Mouse (Mus musculus): ENCODE results near the gene Tmem156.
A peak's percentile ranks its signal among the peaks of the same experiment; 100 is the strongest.

Gene Tmem156

GRCm38 (mm10) chr5:65046442-65047284, 45.3 kb downstream of the Tmem156 start:
- no peak for DNase-seq (ENCODE audit: low spot score)

DNA sequence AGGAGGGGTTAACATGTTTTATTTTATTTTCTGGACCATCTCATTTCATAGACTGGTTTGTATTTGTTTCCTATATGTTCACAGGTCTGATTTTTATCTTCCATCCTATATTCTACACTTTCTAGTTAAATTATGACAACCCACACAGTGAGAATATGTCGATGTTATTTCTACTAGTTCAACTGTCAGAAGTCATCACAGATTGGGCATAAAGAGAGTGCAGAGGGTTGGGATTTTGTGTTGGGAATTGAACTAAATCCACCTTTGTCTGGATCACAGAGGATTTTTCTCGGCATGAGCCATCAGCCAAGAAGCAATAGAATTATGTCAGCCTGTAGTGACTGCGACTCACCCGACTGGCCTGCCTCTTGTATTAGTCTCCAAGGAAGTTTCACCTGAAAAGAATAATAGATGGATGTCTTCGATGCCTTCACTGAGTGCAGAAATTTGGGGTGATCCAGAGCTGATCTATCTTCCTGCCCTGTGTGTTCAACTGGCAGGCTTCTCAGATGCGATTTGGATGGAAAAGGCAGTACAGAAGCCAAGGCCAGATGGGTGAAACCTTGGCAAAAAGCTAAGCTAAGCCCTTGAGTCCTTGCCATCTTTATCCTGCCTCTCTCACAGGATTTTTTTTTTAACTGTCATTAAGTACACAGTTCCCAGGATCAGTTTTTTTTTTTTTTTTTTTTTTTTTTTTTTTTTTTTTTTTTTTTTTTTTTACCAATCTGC, 46.1 kb downstream of the Tmem156 start:
- no peak for DNase-seq (ENCODE audit: low spot score)

DNA sequence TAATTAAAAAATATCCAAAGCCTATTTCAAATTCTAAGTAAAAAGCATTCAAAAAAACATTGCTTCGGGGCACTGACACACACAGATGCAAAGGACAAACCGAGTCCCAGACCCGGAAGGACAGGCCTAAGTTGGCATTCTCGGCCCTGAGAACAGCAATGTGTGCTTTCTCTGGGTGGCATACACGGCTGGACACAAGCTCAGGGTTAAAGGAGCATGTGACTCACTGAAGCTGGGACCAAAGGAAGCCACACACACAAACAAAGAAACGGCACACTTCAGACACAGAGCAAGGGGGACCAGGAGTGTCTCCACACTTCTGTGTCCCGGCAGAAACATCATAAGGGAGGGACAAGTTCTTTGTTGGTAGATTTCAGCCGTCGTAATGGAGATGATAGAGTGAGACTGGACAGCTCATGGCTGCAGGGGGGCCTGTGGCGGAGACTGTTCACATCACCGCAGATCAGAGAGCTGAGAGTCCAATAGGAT, 48.5 kb downstream of the Tmem156 start:
- DNase-seq (ENCODE audit: low spot score): no peak

DNA sequence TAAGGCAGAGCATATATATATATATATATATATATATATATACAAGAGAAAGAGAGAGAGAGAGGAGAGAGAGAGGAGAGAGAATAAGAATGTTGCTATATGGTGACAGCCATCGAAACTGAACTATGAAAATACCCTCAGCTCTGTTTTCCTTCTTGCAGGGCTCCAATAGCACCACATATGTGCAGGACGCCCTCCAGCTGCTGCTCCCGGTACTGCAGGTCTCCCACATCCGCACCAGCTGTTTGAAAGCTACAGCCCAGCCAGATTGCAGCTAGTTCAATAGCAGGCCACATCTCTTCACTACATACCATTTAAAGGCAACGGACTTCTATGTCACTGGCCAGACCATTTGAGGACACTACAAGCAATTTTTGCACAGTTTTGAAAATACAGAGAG, 51.5 kb downstream of the Tmem156 start:
- DNase-seq (ENCODE audit: low spot score): peak; percentile 49

DNA sequence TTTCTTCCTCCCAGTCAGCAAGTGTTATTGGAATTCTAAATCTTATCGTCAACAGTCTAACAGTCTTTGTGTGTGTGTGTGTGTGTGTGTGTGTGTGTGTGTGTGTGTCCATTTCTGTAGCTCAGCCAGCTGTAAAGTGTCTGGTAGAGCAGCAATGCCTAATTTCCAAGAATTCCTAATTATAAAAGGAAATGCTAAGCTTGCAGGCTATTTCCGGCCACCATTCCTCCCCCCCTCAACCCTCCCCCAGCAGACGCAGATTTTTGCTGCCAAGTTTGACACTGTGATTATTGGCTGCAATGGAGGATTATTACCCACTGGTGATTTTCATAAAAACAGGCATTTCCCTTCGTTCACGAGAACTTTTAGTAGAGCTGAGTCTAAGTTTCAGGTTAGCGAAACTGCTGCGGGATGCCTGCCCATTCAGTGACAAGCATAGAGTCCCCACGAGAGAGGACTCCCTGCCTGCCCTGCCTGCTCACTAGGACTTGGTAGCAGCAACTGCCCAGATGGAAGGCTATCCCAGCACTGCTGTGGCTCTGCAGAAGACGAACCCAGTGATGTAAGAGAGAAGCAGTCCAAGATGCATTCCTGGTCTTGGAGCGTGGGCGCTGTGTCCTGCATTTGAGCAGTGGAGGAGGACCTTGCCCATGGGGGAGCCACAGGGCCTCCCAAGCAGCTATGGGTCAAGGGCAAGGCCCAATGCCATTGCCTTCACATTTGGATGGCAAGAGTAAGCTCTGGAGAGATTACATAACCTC, 52.9 kb downstream of the Tmem156 start:
- no peak for DNase-seq (ENCODE audit: low spot score)

DNA sequence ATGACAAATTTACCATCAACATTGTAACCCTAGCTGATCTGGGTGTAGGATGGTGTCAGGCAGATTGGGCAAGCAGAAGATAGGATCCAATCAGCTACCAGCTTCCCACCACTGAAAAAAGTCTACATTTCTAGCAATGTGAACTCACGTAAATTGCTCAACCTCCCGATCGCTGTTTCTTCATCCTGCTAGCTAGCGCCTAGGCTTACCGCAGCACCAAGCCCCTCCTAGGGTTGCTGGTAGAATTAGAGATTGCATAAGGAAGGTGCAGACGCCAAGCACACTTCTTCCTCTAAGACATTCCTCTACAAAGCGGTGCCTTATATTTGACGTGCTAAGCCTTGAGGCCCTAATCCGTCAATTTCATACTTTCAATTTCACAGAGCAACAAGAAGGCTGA, 53.6 kb downstream of the Tmem156 start:
- no peak for DNase-seq (ENCODE audit: low spot score)

GRCm38 (mm10) chr5:65036597-65036996, 55.3 kb downstream of the Tmem156 start:
- no peak for DNase-seq (ENCODE audit: low spot score)

- DNase-seq (ENCODE audit: low spot score): no peak
Observed at GRCm38 (mm10) chr5:65028019-65028418, 63.9 kb downstream of the Tmem156 start.

DNA sequence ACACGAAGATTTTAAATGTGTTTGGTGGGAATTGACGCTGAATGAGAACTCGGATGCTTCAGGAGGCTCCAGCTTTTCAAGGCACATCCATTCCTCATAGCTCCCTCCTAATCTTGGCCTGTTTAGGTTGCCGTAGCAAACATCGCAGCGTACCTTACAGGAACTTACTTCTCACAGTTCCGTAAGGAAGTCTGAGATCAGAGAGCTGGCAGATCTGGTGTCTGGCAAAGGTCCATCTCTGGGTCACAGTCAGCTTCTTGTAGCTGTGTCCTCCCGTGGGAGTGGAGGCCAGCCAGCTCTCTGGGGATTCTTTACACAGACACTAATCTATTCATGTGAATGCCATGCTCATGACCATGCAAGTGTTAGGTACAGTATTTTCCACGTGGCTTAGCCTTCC, 65.2 kb downstream of the Tmem156 start:
- no peak for DNase-seq (ENCODE audit: low spot score)

DNA sequence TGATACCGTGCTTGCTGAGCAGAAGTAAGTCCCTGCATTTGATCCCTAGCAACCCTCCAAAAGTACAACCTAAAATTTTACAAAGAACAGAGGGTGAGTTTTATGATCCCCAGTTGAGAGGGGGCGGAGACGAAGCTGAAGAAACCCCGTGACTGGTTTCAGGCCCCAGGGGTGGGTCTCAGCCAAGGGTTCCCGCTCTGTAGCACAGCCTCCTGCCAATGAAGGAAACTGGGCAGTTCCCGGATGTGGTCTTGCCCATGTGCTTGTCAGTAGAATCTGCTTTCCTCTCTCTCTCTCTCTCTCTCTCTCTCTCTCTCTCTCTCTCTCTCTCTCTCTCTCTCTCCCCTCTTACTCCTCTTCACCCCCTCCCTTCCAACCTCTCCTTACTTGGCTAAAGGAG, 66.0 kb downstream of the Tmem156 start:
- peak; percentile 77 for DNase-seq (ENCODE audit: low spot score)

DNA sequence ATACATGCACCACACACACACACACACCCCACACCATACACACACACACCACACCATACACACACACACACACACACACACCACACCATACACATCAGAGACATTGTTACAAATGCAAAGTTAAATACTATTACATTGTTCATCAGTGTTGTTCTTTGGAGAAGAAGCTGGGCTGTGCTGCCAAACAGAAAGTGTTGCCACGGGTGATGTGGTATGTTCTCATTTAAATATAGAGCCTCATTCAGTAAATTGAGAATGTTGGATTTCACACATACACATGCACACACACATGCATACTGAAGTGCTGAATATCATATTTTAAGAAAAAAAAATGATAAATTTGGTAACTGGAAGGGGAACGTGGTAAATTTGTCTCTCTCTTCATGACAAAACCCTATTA, 67.3 kb downstream of the Tmem156 start:
- DNase-seq (ENCODE audit: low spot score): no peak

DNA sequence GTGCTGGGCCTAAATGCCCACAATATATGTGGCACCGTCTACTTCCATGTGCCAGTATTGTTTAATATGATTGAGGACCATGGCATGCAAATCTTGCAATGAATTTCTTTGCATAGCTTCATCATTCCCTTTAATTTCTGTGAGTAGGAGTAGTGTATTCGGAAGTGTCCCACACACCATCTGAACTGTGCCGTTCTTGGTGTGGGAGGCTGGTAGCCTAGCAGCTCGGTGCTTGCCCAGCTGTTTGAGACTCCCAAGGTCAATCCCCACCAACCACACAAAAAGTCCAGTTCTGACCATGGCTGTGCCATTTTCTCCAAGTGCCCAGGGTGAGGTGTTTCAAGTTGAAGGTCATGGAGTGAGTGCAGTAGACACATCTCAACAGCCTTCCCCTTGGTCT, 69.9 kb downstream of the Tmem156 start:
- DNase-seq (ENCODE audit: low spot score): no peak

DNA sequence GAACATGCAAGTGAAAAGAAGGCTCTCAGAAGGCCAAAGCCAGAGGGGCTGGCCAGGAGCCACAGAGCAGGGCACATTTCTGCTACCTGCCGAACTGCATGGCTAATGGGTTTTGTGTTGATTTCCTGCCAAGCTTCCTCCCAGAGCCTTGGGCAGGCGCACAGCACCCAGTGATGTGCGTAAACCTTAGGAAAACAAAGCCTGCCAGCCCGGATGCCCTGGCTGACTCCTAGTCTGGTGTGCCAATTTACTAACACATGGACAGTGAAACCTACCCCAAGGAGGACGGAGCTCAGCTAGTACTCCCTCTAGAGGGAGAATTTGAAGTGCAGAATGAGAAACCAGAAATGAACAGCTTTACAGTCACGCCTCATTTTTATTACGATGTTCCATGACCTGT, 72.1 kb downstream of the Tmem156 start:
- peak; percentile 46 for DNase-seq (ENCODE audit: low spot score)

GRCm38 (mm10) chr5:65019109-65019508, 72.8 kb downstream of the Tmem156 start:
- DNase-seq (ENCODE audit: low spot score): peak; percentile 39

DNA sequence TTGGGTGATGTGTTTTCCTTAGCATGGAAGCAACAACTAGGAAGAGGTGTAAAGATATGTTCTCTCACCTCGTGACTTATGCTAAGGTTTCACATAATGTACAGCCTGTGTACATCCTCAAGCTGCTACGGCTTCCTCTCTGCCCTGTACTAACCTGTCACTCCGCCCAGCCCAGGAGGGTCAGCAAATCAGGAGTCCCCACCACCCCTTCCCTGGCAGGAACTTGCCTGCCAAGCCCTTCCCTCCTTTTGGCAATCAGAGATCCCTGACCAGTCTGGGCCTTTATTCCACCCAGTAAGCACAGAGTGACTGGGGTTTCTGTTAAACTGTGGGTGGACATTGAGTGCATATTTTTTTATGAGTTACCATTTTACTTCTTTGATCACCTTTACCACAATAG, 76.4 kb downstream of the Tmem156 start:
- no peak for DNase-seq (ENCODE audit: low spot score)

GRCm38 (mm10) chr5:65011901-65012573, 79.9 kb downstream of the Tmem156 start:
- no peak for DNase-seq (ENCODE audit: low spot score)

GRCm38 (mm10) chr5:65006011-65006491, 85.9 kb downstream of the Tmem156 start:
- DNase-seq (ENCODE audit: low spot score): peak; percentile 20

DNA sequence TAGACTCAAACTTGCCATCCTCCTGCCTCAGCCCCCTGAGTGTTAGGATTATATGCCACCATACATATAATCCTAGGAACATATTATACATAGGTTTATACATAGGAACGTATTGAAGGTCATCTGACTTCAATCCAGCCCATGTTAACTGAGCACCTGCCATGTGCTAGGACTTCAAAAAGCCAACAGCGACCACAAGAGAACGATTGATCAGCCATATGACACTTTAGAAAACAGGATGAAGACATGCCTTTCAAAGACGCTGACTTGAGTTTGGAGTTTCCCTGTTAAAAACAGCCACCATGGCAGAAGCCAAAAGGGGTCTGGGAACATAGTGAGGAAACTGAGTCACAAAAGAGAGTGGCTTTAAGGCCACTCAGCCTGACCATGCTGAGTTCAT, 86.7 kb downstream of the Tmem156 start:
- DNase-seq (ENCODE audit: low spot score): peak; percentile 49

All from T-cell, adult 2 months (primary cell).